Mouse (Mus musculus) bone marrow, adult 2 months (tissue): ENCODE results near the gene Apoc1.

Experiments
- CTCF ChIP-seq: fragments of 200-500 bp; IDR thresholded peaks from 2 replicates; pipeline ENCODE4 v1.5.1; 2011; ENCODE audit warnings: low read length, control low read depth; ENCODE audit not compliant: control insufficient read depth, insufficient read depth
- POLR2A ChIP-seq: fragments of 200-500 bp; IDR thresholded peaks from 2 replicates; pipeline ENCODE4 v1.6.1; 2011; ENCODE audit warnings: low read depth, mild to moderate bottlenecking, control low read depth, low read length, borderline replicate concordance; ENCODE audit not compliant: control insufficient read depth

GRCm38 (mm10) chr7:19698907-19699826 is 6.7 kb upstream of the Apoc1 start, which contains the start of gene Apoe:
- TF ChIP-seq POLR2A: no peak
- TF ChIP-seq CTCF: no peak
